Mouse (Mus musculus): ENCODE measurements around the gene Lpo.

Gene Lpo

DNA sequence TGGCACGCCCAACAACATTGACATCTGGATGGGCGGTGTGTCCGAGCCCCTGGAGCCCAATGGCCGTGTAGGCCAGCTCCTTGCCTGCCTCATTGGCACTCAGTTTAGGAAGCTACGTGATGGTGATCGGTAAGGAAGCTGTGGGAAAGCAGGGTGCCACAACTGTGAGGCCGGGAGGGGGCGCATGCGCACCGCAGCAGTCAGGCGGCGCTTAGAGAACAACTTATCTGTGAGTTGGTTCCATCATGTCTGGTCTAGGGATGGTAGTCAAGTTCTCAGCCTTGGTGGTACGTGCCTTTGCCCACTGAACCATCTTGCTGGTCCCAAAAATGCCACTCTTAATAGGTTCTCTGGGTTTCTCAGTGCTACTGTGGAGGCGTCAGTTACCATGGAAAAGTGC is 25.5 kb downstream of the Lpo start:
- DNase-seq: no peak

DNA sequence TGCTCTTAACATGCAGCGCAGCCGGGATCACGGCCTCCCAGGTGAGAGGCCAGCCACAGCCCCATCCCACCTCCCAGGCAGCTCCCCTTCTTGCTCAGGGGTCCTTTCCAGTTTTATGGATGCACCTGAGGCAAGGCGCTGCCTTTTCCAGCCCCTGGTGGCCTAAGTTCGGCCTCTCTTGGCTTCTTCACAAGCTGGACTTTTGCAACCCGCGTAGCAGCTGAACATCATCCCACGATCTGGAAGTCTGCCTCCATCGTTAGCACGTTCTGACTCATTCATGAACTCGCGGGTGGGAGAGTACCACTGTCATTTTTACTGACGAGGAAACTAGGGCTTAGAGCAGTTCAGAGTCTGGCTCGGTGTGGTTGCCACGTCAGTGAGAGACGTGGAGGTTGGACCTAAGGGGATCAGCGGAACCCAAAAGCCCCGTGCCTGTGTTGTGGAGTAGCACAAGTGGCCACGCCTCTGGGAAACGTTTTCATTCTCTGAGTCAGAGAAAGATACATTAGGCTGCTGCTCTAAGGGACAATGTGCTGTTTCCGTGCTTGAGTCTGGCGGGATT is 26.3 kb downstream of the Lpo start:
- DNase-seq: no peak

DNA sequence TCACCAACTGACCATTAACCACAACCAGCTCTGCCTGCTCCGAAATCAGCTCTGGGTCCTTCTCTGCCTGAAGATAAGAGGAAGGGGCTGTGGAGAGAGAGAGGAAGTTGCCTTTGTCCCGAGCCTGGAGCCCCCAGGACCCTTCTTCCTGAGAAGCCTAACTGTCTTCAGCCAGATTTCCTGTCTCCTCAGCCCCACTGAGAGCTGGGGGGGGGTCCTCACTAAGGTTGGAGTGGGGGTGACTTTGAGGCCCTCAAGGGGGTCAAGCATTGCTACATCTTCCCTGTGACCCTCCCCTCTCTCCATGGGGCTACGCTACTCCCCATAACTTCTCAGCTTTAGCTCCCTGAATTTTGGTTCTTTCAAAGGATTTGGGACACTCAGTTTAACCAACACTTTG is 34.6 kb downstream of the Lpo start, which contains the start of gene Mpo:
Gene Mpo, plus strand, starts transcription at position 122 of the 400 bp plus-strand sequence.
- DNase-seq: no peak

- DNase-seq: no peak
Measured at GRCm38 (mm10) chr11:87790088-87790487, 38.0 kb downstream of the Lpo start.

DNA sequence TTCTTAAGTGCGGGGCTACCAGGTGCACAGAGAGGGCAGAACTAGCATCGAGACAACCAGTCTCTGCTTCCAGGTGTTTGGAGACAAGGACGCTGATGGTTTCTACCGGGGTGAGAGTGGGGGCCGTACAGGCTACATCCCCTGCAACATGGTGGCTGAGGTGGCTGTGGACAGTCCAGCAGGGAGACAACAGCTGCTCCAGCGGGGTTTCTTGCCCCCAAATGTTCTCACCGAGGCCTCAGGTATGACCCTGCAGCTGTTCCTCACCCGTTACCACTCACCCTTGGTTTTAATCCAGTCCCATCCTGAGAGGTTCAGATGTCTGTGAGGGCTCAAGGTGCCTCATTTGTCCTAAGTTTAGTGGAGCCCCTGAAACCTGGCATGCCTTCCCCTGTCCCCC is 48.0 kb downstream of the Lpo start:
- DNase-seq: no peak

DNA sequence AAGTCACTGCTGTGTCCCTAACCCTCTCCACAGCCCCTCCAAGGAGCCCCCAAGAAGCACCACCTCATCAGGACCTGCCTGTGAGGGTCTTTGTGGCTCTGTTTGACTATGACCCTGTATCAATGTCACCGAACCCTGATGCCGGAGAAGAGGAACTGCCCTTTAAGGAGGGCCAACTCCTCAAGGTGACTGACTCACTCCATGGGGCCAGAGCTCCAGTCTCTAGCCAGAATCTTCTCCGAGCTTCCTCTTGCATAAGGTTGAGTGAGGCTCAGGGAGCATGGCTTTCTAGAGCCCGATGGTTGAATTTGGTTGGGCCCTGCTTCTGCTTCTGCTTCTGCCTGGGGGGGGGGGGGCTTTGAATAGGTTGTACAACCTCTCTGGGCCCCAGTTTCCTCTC is 48.7 kb downstream of the Lpo start:
- no peak for DNase-seq

DNA sequence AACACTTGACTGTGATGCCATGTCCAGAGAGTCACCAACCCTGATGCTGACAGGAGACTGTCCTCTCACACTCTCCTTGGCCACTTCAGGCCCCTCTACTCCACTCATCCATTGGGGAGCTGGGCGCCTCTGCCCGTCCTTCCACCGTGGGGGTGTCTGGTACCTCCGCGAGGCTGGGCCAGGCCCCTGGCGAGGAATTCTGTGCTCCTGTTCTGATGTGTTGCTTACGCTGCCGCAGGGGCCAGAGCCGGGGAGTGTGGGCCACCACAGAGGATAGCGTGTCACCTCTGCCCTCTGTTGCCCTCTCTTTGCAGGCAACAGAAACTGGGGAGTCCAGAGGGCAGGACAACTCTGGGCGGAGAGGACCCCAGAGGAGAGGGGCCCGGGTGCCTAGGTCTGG is 49.2 kb downstream of the Lpo start:
- DNase-seq: no peak

DNA sequence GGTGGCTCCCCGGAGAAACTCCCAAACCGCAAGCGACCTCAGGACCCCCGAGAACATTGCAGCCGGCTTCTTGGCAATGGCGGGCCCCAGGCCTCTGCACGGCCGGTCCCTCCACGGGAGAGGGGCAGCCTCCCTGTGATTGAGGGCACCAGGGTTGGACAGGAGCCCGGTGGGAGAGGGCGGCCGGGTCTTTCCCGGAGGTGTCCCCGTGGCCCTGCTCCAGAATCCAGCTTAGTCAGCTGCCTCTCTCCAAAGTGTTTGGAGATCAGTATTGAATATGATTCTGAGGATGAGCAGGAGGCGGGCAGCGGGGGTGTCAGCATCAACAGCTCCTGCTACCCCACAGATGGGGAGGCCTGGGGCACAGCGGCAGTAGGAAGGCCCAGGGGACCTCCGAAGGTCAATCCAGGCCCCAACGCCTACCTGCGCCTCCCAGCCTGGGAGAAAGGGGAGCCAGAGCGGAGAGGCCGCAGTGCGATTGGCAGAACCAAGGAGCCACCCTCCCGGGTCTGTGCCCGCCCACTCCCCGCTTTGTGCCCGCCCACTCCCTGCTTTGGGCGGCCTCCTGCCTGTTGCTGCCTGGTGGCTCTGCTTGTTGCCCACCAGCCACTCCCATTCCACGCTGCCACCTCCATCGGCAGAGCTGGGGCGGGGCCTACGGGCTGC is 49.9 kb downstream of the Lpo start:
- peak; percentile 17 to 19 for DNase-seq

DNA sequence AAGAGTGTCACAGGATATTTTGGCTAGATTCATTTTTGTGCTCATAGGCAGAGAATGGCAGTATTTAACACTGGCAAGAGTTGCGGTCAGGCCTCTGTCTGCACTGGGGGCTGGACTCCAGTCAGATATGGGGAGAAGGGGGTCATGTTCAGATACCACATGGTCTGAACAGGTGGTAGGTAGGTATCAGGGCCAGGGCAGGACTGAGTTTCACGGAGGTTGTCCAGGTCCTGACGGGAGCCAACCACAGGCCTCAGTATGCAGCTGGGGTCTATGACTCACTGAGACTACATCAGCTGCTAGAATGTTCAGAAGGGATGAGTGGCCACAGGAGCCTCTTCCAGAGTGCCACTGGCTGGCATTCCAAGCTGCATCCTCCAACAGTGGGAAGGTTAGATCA is 55.7 kb downstream of the Lpo start:
- no peak for DNase-seq

GRCm38 (mm10) chr11:87770989-87771388 is 57.1 kb downstream of the Lpo start:
- peak; percentile 96 to 97 for DNase-seq

- no peak for DNase-seq
Measured at GRCm38 (mm10) chr11:87768745-87769144, 59.3 kb downstream of the Lpo start.

DNA sequence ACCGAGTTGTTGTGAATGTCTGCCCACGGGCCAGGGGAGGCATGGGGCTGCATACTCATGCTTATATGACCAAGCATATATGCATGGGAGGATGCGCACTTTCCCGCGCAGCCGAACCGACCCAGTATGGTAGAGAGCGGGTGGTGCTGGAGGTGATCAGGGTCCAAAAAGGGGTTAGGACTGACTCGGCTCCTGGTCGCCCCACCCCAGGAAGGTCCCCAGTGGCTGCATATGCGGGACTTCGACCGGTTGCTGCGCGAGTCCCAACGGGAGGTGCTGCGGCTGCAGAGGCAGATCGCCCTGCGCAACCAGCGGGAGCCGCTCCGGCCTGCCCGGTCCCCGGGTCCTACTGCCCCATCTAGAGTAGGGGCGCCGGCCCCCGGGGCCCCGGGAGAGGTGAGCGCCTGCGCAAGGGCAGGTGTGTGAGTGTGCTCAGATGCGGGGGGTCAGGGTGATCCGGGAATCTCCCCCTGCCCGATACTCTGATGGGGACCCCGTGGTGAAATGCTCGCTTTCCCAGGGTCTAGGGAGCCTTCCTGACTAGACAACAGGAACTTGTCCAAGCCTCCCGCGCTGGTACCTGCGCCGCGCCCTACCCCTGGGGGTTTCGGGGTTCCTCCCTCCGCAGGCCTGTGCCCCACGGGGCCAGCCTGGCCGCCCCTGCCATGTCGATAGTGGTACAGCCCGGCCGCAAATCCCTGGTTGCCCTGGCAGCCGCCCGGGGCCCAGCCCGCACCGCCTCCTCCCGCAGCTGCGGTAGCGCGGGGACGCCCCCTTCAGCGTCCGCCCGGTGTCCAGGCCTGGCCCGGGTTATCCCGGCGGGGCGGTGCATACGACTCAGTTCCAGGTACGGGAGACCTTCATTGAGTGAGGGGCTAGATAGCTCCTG is 63.9 kb downstream of the Lpo start:
- peak; percentile 72 to 75 for DNase-seq

- DNase-seq: peak; percentile 34 to 41
Measured at GRCm38 (mm10) chr11:87763511-87763987, 64.5 kb downstream of the Lpo start.

DNA sequence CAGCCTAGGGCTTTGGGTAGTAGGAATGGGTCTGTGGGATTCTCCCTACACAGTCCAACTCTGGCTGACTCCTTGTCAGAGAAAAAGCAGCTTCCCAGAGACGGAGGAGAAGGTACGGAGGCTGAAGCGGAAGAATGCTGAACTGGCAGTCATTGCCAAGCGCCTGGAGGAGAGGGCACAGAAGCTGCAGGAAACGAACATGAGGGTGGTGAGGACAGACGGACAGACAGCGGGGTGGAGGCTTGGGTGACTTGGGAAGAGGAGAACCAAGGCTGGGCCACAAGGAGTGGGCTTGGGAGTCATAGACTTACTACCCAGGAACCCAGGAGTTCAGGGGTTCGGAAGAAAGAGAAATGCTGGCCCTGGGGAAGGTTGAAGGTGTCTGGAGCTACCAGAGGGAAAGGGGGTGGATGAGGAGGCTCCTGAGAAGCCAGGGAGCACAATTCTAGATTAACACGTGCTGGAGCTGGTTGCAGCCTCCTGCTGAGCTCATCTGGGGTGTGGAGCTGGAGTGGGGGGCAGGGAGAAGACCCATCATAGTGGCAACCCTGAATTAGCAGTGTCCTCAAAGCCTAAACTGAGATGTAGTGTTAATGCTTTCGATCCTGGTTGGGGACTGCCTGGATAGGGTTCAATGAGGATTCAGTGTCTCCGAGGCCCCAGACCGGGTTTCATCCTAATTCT is 65.2 kb downstream of the Lpo start:
- no peak for DNase-seq

DNA sequence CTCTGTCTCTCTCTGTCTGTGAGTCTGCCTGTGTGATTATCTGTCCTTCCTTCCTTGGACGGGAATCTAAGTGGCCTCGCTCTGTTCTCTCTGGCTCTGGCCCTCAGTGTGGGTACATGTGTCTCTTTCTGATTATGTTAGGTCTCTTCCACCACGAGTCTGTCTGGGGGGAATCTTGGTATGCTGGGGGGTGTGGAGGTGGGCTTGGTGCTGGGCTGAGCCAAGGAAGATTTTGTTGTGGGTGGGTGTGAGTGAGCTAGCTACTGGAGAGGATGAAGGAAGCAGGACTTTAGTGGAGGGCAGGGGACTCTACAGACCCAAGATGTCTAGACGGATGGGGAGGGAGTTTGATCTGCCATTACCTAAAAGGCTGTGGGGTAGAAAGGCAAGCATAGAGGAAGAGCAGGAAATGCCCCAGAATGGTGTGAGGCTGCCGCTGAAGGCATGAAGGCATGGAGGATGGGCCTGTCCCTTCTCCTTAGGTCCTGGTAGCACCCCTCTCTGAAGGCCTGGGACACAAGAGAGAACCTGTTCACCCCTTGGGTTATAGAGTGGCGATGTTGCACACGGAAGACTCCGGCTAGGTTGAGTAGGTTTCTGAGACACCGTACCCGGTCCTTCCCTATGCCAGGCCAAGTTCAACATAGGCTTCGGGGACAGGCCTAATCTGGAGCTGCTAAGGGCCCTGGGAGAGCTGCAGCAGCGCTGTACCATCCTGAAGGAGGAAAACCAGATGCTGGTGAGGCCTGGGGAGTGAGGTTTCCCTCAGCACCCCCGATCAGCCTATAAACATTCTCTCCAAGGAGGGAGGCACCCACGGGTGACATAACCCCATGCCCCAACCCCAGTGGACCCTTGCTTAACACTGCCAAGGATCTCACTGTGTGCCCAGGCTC is 66.0 kb downstream of the Lpo start:
- DNase-seq: peak in 1 of 2 experiments; percentile 16

GRCm38 (mm10) chr11:87761181-87761721 is 66.8 kb downstream of the Lpo start:
- DNase-seq: peak; percentile 21 to 25

- peak; percentile 52 to 53 for DNase-seq
Measured at GRCm38 (mm10) chr11:87760301-87761081, 67.6 kb downstream of the Lpo start, which contains the start of gene Tspoap1. Tspoap1 (plus strand) TSS chr11:87760541.

- DNase-seq: peak; percentile 86 to 89
Measured at GRCm38 (mm10) chr11:87759609-87760005, 68.5 kb downstream of the Lpo start.

GRCm38 (mm10) chr11:87758957-87759608 is 69.0 kb downstream of the Lpo start:
- DNase-seq: peak; percentile 39 to 48
